Mouse (Mus musculus) embryo, embryonic 11.5 days (tissue): ENCODE data around the gene Itprid1.
A peak's percentile ranks its signal among the peaks of the same experiment; 100 is the strongest.

Source experiments
- DNase-seq: peaks from one replicate; pipeline ENCODE4 v3.0.0-alpha.2; 2012; ENCODE audit warnings: low read depth, low spot score

Gene Itprid1

DNA sequence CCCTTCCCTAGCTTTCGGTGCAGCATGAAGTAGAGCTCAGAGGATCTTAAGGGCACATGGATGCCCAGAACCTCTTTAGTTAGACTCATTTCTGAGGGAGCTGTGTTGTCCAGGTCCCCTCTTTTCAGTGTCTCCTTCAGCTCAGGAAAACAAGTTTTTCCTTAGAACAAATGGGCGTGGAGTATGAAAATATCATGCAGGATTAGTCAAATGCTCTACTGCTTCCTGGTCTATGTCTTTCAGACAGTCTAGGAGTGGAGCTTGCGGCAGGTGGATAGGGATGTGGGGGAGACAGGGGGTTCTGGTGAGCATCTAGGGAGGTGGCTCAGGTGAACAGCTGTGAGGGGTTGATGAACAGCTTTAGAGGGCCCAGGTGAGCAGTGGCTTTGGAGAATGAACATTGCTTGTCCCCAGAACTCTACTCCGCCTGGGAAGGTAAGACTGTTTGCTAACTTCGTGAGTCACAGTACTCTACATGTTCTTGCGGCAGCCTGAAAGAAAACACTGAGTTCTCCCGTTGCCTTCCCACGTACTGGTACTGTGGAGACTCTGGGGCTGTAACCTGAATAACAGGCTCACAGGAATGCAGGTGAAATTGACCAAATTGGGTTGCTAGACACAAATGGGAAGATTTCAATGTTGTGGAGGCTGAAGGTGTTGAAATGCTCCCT, at the start of gene Itprid1:
Itprid1 (plus strand) TSS at position 246 of the 671 bp plus-strand sequence.
- DNase-seq: no peak

DNA sequence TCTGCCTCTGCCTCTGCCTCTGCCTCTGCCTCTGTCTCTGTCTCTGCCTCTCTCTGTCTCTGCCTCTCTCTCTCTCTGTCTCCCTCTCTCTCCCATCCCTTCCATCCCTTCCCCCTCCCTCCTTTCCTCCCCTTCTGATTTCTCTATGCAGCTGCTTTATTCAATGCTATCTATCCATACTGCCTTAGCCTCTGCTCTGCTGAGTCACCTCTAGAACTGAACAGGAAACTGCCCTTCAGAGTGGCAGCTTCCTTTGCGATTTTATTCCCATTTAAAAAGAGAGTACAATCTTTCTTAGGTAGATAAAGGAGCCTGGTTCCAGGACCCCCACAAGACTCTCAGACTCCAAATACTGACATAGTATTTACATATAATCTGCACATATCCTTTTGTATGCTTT, 47.1 kb upstream of the Itprid1 start:
- no peak for DNase-seq

- DNase-seq: no peak
These were observed 44.7 kb upstream of the Itprid1 start for GRCm38 (mm10) chr6:55791852-55792496.

DNA sequence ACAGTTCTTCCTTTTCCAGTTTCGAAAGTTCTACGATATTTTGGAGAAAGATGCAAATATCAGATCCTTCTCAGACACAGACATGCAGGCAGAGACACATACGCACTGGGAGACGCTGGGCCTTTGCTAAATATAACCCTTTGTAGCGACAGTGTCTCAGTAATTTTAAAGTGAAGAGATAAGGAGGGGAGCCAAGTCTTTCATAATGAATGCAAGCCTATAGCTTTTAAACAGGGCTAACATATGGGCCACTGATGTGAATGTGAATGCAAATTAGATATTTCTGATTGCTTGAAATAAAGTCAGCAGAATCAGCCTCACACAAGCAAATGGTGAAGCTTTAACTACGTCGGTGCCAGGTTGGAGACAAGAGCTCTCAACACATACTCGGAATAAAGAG, 44.2 kb upstream of the Itprid1 start:
- no peak for DNase-seq

DNA sequence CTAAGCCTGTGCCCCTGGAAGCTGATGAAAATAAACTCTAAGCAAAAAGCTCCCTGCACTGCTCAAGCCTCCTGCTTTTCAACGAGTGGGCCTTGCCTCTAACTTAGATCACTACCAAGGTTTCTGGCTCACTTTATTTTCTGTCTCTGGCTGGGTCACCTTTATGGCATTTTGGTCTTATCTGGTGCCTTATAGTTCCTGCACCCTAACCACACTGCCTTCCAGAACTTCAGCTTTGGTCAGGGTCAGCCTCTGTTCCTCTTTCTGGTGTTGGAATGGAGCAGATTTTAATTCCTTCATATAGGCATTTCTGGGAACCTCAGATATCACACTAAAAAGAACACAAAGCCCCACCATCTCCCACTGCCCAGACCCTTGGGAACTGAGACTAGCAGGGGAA, 34.0 kb upstream of the Itprid1 start:
- no peak for DNase-seq

- no peak for DNase-seq
These were observed 33.3 kb upstream of the Itprid1 start for GRCm38 (mm10) chr6:55803357-55803756.

DNA sequence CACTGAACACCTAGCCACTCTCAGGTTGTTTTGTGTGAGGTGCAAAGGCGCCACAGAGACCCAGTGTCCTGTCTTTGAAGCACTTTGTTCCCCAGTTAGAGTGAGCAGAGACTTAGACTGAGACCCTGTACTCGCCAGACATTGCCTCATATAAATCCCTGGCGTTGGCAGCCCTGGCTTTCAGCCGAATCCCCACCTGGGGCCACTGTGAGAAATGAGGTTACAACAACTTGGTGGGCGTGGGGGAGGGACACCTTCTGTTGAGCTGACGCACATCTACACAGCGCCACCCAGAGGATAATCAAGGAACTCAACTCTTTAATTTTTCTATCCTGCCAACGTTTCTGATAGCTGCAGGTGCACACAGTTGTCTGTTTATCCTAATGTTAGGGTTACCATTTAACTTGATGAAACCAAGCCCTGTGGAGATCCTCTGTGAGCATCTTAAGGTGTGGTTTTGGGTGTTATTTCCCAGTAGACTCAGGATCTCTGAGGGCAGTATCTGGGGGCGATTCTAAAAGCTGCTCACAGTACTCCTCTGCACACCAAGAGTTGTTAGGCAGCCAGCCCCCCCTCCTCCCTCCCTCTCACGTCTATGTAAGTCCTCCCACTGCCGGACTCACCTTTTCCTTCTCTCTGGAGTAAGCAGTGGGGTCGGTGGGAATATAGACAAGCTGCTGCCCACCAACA, 32.6 kb upstream of the Itprid1 start:
- peak; percentile 36 for DNase-seq

DNA sequence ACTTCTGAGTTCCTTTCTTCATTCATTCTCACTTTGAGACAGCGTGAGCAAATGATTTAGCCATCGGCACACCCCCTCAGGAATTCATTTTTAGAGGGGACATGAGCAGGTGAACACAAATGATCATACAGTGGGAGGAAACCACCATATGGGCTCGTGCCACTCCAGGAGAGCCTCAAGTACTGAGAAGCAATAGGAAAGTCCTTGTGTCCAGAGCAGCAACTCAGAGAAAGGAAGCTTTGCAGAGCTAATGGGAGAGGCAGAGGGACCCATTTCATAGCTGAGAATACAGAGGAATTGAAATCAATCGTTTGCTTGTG, 32.1 kb upstream of the Itprid1 start:
- no peak for DNase-seq

DNA sequence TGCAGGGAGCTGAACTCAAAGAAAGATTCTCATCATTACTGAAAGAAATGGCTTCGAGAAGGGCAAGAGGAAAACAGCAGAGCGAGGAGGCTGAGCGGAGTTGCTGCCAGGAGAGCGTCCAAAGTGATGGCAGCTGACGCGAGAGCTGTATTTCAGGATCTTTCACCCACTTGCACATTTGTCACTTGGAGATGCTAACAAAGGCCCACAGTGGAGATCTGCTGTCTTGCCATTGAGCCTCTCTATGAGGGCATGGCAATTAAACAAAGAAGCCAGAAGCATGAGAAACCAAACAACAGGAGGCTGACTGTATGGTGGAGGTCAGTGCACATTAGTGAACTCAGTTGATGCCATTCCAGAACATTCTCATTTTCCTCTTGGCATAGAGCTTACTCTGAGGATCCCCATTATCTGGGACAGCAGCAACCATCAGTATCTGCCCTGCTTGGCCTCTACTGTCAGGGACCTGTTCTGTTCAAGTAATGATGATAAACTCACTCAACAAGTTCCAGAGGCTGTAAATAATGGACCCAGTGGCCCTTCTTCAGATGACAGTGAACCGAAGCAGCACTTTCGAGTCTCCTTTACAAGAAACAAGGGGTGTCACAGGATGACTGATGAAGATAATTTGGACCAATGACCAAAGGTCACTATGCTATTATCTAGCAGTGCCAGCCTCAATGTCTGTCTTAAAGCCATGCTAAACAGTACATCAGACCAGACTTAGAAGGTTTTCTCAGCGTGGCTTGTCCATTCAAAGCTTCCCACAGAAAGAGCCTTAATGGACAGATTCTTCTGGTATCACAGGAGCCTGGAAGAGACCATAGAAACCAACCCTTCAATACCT, 31.2 kb upstream of the Itprid1 start:
- no peak for DNase-seq

DNA sequence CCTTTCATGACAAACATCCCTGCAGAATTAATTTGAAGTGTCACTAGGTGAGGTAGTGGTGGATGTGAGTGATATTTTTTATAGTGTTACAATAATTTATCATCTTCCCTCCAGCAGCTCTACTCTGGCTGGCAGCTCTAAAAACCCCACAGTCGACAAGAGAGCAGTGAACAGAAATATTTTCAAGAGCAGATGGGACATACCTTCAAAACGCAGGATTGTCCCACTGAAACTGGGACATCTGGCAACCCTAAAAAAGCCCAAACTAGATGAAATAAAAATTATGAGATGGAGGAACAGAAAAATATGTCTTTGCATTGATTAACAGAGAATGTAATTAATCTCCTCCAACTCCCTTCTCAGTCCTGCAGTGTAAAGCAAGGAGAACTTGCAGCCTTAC, 30.2 kb upstream of the Itprid1 start:
- no peak for DNase-seq

DNA sequence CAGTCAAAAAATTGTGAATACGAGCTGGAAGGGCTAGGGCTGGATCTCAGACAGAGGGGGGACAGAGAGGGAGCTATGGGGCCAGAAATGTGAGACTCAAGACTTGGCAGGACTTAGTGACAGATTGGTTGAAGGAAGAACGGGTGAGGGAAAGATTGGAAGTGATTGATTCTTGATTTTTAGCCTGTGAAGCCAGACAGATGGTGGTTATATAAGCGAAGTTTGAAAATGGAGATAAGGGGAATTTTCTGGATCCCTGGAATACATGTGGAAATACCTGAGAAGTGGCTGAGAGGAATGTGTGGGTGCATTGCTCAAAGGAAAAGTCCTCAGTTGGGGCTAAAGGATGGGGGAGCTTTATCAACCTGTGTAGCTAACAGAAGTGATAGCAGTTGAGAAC, 28.0 kb upstream of the Itprid1 start:
- DNase-seq: no peak

GRCm38 (mm10) chr6:55811153-55811552, 25.5 kb upstream of the Itprid1 start:
- DNase-seq: no peak

DNA sequence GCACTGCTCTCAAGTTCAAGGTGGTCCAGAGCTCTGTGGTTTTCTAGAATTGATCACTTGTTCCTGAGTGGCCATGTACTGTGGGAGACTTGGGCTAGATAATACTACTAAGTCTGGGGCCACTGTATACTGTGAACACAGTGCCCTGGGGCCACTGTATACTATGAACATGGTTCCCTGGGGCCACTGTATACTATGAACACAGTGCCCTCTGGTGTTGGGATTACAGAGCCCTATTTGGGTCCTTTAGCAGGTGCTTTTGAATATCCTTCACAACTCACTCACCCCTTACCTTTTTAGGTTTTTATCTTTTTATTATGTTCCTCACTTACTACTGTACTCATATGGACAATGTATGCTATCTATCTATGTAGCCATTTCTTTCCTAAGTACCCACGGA, 24.3 kb upstream of the Itprid1 start:
- DNase-seq: no peak

DNA sequence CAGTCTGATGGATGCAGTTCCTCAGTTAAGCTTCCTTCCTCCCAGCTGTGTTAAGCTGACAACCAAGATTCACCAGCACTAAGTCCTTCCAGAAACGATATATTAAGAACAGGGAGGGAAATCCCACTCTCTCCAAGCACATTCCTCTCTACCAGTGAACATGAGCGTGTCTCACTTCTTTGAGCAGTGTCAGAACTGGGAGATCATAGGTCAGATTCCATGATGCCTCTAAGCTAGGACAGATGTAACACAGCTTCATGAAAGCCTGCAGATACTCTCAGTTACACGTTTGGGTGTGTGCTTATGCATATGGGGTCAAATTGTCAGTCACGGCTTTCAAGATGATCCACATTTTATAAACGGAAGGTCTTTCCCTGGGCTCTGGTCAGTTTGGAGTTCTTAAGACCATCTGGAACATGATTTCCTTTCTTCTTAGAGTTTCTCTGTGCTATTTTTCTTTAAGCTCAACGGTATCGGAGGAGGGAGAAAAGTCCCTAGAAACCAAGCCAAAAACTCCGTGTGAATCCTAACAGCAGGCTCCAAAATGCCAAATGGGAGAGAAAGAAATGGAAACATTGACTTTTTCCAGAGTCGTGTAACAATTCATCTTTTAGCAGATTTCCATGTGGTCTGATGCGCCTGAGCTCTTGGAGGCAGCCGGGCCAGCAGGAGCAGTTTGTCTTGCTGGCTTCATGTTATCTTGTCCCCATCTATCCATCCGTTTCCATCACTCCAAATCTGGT, 22.3 kb upstream of the Itprid1 start:
- no peak for DNase-seq

DNA sequence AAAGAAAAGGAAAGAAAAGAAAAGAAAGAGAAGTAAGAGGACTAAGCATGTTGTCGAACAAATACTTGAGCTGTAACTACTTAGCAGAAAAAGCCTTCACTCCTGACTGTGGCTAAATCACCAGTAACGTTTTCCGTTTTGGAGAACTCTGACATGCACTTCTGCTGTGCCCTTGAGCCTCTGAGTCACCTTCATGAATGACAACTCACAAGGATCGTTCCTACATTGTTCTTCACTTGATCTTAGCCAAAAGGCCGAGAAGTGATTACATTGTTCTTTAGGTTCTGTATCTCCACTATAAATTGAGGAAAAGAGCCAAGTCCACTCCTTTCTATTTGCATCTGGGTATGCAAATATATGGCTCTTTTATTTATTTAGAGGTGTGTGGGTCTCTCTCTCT, 19.8 kb upstream of the Itprid1 start:
- no peak for DNase-seq

DNA sequence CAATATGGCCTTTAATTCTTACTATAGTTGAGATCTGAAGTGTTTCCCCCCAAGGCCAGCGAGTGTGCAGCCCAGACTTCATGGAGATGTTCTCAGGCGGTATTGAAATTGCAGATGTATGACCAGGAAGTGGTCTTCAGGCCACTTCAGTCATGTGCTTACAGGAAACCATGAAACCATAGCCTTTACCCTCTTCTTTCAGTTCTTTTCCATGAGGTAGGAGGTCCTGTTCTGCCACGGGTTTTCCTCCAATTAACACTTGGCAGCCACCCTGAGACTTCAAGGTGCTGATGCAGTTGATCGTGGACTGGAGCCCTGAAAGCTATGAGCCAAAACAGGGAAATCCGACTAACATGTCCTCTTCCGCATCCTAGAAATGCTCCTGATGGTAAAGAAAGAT, 7.0 kb upstream of the Itprid1 start:
- no peak for DNase-seq

DNA sequence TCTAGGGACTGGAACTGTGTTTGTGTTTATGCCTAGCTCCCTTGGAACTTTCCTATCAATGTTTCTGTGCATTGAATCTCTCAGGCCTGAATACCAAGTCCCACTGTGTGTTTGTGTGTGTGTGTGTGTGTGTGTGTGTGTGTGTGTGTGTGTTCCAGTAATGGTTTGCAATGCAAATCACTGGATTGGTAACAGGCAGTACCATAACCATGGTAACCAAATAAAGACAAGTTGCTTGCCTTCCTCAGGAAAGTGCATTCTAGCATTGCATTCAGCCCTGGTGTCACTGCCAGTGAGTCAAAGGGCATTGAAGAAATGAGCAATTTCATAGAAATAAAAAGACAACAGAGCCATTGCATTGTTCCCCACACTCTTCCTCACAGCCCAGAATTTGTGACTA, 15.9 kb downstream of the Itprid1 start:
- DNase-seq: no peak

DNA sequence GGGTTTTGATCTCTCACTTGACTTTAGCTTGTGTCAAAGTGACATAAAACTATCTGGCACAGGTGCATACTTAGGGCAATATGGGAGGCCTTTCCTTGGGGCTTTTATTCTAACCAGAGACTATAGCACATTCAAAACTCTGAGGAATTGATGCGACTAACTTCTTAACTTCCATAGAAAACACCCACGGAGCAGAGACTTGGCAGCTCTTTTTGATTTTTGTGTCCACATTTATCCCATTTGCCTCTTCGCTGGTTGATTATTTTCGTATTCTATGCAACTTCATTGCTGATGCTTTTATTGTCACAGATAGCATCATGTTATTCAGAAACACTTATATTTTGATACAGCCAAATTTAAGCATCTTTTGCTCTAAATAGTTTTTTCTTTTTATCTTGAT, 19.4 kb downstream of the Itprid1 start:
- no peak for DNase-seq

DNA sequence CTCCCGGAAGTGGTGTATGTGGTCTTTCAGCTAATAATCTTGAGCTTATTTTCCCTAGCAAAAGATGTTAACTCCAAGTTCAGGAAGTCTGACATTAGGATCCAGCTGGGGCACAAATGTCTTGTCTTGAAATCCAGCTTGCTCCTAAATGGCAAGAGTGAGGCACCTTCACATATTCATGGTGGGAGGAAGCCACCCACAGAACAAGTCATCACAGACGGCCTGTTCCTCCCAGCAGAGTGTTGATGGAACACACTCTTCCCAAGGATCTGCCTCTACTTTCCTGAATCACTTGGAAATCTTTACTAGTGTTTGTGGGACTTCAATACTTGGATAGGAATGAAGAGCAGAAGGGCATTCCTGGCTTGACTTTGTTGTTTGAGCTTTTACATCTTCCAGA, 28.5 kb downstream of the Itprid1 start:
- DNase-seq: no peak

- no peak for DNase-seq
These were observed 42.8 kb downstream of the Itprid1 start for GRCm38 (mm10) chr6:55879356-55879960.

GRCm38 (mm10) chr6:55880886-55881285, 44.2 kb downstream of the Itprid1 start:
- no peak for DNase-seq
